Mouse (Mus musculus) olfactory bulb, adult 2 months (tissue): ENCODE measurements around the gene Rb1. TPM values are rescaled to one million over a fixed set of nuclear protein-coding genes. Genes with fewer than 3 reads are reported as not detected.

Experiments used
- H3K27ac ChIP-seq: fragments of 200-500 bp; 2 replicates; pipeline ENCODE4 v1.5.1; 2012; ENCODE audit warnings: low read depth, low read length; ENCODE audit not compliant: insufficient read depth
- H3K4me1 ChIP-seq: fragments of 200-500 bp; 2 replicates; pipeline ENCODE4 v1.6.1; 2012; ENCODE audit warnings: low read length; ENCODE audit not compliant: control insufficient read depth, insufficient read depth
- H3K4me3 ChIP-seq: fragments of 200-500 bp; 2 replicates; pipeline ENCODE4 v1.5.1; 2012; ENCODE audit warnings: mild to moderate bottlenecking, low read depth, low read length, moderate library complexity; ENCODE audit not compliant: insufficient read depth
- CTCF ChIP-seq: fragments of 200-500 bp; IDR thresholded peaks from 2 replicates; pipeline ENCODE4 v1.5.1; 2012; ENCODE audit warnings: low read depth, mild to moderate bottlenecking, low read length, moderate library complexity; ENCODE audit not compliant: insufficient read depth
- POLR2A ChIP-seq: fragments of 200-500 bp; IDR thresholded peaks from 2 replicates; pipeline ENCODE4 v1.6.1; 2012; ENCODE audit warnings: mild to moderate bottlenecking, low read depth, low read length, moderate library complexity; ENCODE audit not compliant: insufficient read depth
- WGBS: fragments of 180-500 bp; shearing (Covaris S2); methylation state at CpG from one replicate; pipeline ENCODE4 v1.1.7; 2018; 5-methylcytosine and 5-hydroxymethylcytosine counted together
- polyA plus RNA-seq: library from polyadenylated mRNA; stranded (reverse); fragments of >200 nt; gene quantifications from 2 replicates; pipeline ENCODE4 v1.2.4, GENCODE M21; 2012; ENCODE audit warnings: low replicate concordance; ENCODE audit not compliant: missing spikeins, insufficient read depth, insufficient read length

The Rb1 gene
- polyA plus RNA-seq, 1 experiment: 65.2 TPM

- under 1% methylated on average over 55 of the region's 55 CpGs for WGBS
- H3K4me3 ChIP-seq: peak overlapping the region; percentile 100
Observed at GRCm38 (mm10) chr14:73324634-73325455, 777 bp downstream of the Rb1 start.

GRCm38 (mm10) chr14:73323965-73324364, 1.7 kb downstream of the Rb1 start:
- Histone ChIP-seq H3K4me3 (no peak overlapping the region), H3K27ac (no peak overlapping the region), H3K4me1 (peaks cover 3% of the 10 kb centered on the region; the same call in 1 of the 2 replicates)
- 32% methylated on average over 2 of the region's 2 CpGs for WGBS
- TF ChIP-seq CTCF: no peak
- no peak for TF ChIP-seq POLR2A

More at GRCm38 (mm10) chr14:73324634-73325455, 777 bp downstream of the Rb1 start:
- Histone ChIP-seq H3K4me1 (peaks cover 3% of the 10 kb centered on the region; the same call in 1 of the 2 replicates), H3K27ac (peak overlapping the region; percentile 82; the same call in 1 of the 2 replicates)
- TF ChIP-seq CTCF (no peak), POLR2A (no peak)

- no peak for TF ChIP-seq POLR2A
- no peak for TF ChIP-seq CTCF
- no peak overlapping the region for H3K4me3 ChIP-seq
- H3K27ac ChIP-seq: no peak overlapping the region
- 88% methylated on average over 3 of the region's 3 CpGs for WGBS
- no peaks in the 10 kb centered on the region for H3K4me1 ChIP-seq
Observed at GRCm38 (mm10) chr14:73322142-73322541, 3.5 kb downstream of the Rb1 start.

- Histone ChIP-seq H3K4me1 (peaks cover 3% of the 10 kb centered on the region; the same call in 1 of the 2 replicates), H3K4me3 (no peak overlapping the region), H3K27ac (no peak overlapping the region)
- TF ChIP-seq POLR2A: no peak
- TF ChIP-seq CTCF: no peak
Observed at GRCm38 (mm10) chr14:73316933-73317332, 8.7 kb downstream of the Rb1 start.

GRCm38 (mm10) chr14:73313864-73314263, 11.8 kb downstream of the Rb1 start:
- peaks cover 7% of the 10 kb centered on the region for H3K4me1 ChIP-seq
- 87% methylated on average over 4 of the region's 4 CpGs for WGBS
- H3K27ac ChIP-seq: no peak overlapping the region
- TF ChIP-seq CTCF (no peak), POLR2A (no peak)
- H3K4me3 ChIP-seq: no peak overlapping the region

GRCm38 (mm10) chr14:73313396-73313795, 12.2 kb downstream of the Rb1 start:
- Histone ChIP-seq H3K27ac (no peak overlapping the region), H3K4me1 (peaks cover 7% of the 10 kb centered on the region), H3K4me3 (no peak overlapping the region)
- WGBS: 81% methylated on average over 5 of the region's 5 CpGs
- TF ChIP-seq CTCF (no peak), POLR2A (no peak)

- Histone ChIP-seq H3K27ac (no peak overlapping the region), H3K4me1 (peaks cover 7% of the 10 kb centered on the region), H3K4me3 (no peak overlapping the region)
- 78% methylated on average over 5 of the region's 5 CpGs for WGBS
- TF ChIP-seq POLR2A (no peak), CTCF (no peak)
Observed at GRCm38 (mm10) chr14:73312909-73313308, 12.7 kb downstream of the Rb1 start.

GRCm38 (mm10) chr14:73307490-73307889, 18.1 kb downstream of the Rb1 start:
- Histone ChIP-seq H3K4me1 (peaks cover 4% of the 10 kb centered on the region), H3K4me3 (no peak overlapping the region), H3K27ac (no peak overlapping the region)
- WGBS: 76% methylated on average over 1 of the region's 1 CpGs
- TF ChIP-seq POLR2A (no peak), CTCF (no peak)

GRCm38 (mm10) chr14:73303193-73303592, 22.4 kb downstream of the Rb1 start:
- Histone ChIP-seq H3K4me3 (no peak overlapping the region), H3K4me1 (peaks cover 12% of the 10 kb centered on the region), H3K27ac (peak overlapping the region; percentile 46; the same call in 1 of the 2 replicates)
- TF ChIP-seq POLR2A (no peak), CTCF (no peak)
- WGBS: 34% methylated on average over 3 of the region's 3 CpGs
